Mouse (Mus musculus): ENCODE data around the gene Cdv3. TPM values are rescaled to one million over a fixed set of nuclear protein-coding genes. Genes with fewer than 3 reads are reported as not detected.

The Cdv3 gene
- polyA plus RNA-seq, 1 experiment from 2014 or later, result 122 TPM

DNA sequence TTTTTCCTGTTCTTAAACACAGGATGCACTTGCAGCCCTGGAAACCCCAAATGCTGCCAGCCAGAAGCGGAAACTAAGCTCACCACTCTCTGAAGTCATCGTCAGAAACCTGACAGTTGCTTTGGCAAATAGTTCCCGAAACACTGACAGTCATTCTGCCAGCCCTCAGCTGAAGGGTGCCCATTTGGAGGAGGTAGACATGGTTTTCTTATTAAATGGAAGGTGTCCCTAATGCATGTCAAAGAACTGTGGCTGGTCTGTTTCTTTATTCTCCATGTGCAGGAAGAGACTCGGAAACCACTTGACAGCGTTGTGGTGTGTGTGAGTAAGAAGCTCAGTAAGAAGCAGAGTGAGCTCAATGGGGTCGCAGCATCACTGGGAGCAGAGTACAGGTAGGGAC is 33.0 kb downstream of the Cdv3 start:
- Histone ChIP-seq H3K4me3 (no peak overlapping the region), H3K27ac (no peak overlapping the region), H3K4me2 (replicated peaks) (no peak overlapping the region), H3K9me3 (no peaks in the 10 kb centered on the region), H3K4me1 (no peaks in the 10 kb centered on the region), H3K36me3 (peaks cover 87% of the 10 kb centered on the region), H3K27me3 (no peaks in the 10 kb centered on the region), H3K9ac (no peak overlapping the region)
- no peak for ATAC-seq (ENCODE audit: low FRiP score, low read depth)
- WGBS, result 93% methylated on average over 6 of the region's 6 CpGs

DNA sequence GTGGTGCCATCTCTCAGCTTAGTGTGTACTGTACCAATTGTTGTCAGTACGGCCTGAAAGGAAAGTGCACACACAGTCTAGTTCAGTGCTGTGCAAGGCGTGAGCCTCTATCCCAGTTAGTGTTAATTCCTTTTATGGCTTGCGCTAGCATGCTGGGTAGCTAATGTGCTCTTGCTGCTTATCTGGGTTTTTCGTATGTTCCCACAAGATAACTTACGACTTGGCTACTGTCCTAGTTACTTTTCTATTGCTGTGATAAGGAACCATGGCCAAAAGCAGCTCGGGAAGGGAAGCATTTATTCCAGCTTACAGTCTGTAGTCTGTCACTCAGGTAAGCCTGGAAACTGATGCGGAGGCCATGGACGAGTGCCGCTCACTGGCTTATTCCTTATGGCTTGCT is 39.2 kb downstream of the Cdv3 start:
- no peaks in the 10 kb centered on the region for H3K27me3 ChIP-seq
- no peak for ATAC-seq (ENCODE audit: low FRiP score, low read depth)
- H3K4me1 ChIP-seq, result no peaks in the 10 kb centered on the region
- H3K9me3 ChIP-seq, result no peaks in the 10 kb centered on the region
- no peak overlapping the region for H3K9ac ChIP-seq
- H3K27ac ChIP-seq, result no peak overlapping the region
- H3K4me2 ChIP-seq (replicated peaks), result no peak overlapping the region
- peaks cover 87% of the 10 kb centered on the region for H3K36me3 ChIP-seq
- H3K4me3 ChIP-seq, result no peak overlapping the region
- 89% methylated on average over 9 of the region's 9 CpGs for WGBS

DNA sequence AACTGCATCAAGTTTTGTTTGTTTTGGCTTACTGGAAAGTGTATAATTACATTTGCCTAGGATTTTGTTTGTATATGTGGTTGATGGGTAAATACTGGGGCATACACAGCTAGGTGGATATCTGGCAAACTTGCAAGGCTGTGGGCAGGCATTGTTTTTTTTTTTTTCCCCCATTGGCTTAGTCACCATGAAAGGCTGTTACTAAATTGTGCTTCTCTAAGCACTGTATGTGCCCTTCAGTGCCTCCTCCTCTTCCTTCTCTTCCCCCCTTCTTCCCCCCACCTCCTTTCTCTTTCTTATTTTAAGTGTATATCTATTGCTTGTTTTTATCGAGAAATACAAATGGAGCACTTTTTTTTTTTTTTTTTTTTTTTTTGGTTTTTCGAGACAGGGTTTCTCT is 41.0 kb downstream of the Cdv3 start:
- no peak overlapping the region for H3K27ac ChIP-seq
- no peaks in the 10 kb centered on the region for H3K9me3 ChIP-seq
- no peak overlapping the region for H3K4me3 ChIP-seq
- no peak for ATAC-seq (ENCODE audit: low FRiP score, low read depth)
- 88% methylated on average over 1 of the region's 2 CpGs for WGBS
- no peaks in the 10 kb centered on the region for H3K4me1 ChIP-seq
- H3K27me3 ChIP-seq, result no peaks in the 10 kb centered on the region
- H3K4me2 ChIP-seq (replicated peaks), result no peak overlapping the region
- no peak overlapping the region for H3K9ac ChIP-seq
- peaks cover 90% of the 10 kb centered on the region for H3K36me3 ChIP-seq

DNA sequence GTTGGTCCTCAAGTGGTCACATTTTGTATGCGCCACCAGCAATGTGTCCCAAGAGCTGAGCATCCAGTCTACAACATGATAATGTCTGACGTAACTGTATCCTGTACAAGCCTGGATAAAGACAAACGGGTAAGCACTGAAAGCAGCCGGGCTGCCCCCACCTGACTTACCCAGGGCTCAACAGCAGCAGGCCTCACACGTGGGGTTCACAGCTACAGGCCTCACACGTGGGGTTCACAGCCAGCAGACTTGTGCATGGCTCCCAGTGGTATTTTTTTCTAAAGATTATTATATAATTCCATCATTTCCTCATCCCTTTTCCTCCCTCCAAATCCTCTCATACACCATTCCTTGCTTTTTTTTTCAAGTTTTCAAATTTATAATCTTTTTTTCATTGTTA is 55.8 kb downstream of the Cdv3 start:
- no peak for ATAC-seq (ENCODE audit: low FRiP score, low read depth)
- Histone ChIP-seq H3K27ac (no peak overlapping the region), H3K9me3 (no peaks in the 10 kb centered on the region), H3K4me3 (no peak overlapping the region), H3K9ac (no peak overlapping the region), H3K36me3 (peaks cover 62% of the 10 kb centered on the region), H3K4me1 (peaks cover 20% of the 10 kb centered on the region), H3K4me2 (replicated peaks) (no peak overlapping the region), H3K27me3 (no peaks in the 10 kb centered on the region)
- WGBS, result 90% methylated on average over 6 of the region's 6 CpGs

DNA sequence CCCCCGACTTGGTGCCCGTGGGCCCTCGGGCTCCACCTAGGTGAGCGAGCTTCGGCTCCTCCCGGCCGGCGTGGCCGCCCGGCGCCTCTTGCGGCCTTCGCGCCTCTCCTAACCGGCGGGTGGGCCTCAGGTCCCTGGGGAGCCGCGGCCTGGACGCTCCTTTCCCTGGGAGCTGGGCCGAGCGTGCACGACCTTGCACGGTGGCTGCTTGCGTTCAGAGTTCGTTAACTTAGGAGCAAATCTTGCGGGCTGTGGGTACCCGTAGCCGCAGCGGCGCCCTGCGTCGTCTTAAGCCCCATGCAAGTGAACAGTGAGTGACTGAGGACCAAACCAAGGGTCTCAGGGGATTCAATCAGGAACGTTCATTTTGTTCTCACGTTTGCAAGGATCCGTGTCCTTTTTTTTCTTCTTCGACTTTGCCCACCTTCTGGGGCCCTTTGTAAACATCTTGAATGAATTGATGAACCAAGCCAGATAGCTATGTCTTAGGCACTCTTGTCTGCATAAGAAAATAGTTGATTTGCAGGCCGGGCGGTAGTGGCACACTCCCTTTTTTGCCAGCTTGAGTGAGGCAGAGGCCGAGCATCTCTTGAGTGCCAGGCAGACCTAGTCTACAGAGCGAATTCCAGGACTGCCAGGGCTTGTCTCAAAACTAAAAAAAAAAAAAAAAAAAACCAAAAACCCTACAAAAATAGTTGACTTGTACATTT is 60.2 kb downstream of the Cdv3 start:
- Histone ChIP-seq H3K27ac (peak overlapping the region; percentile 89; the same call in 1 of the 2 replicates), H3K4me2 (replicated peaks) (peak overlapping the region; percentile 78), H3K9ac (peak overlapping the region; percentile 89), H3K4me1 (peaks cover 20% of the 10 kb centered on the region), H3K36me3 (peaks cover 27% of the 10 kb centered on the region), H3K9me3 (no peaks in the 10 kb centered on the region), H3K27me3 (no peaks in the 10 kb centered on the region), H3K4me3 (peak overlapping the region; percentile 82)
- under 1% methylated on average over 39 of the region's 40 CpGs for WGBS
- peak; percentile 69 for ATAC-seq (ENCODE audit: low FRiP score, low read depth)

DNA sequence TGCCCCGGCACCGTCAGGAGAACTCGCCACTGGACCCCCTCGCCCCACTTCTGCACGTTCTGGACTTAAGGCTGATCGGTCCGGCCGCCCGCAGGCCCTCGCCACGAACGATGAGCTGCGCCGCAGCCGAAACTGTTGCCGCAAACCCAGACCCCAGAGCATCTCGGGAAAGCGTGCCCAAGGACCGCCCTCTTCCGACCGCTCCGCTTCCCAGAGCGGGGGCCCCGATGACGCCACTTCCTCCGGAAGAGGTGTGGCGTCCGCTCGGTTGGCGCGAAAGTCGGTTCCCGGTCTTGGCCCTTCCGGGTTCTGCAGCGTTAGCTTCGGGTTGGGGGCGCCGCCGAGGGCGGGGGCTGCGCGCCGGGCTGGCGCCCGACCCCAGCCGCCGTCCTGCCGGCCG is 60.7 kb downstream of the Cdv3 start, which contains the start of the genes 1300017J02Rik and Topbp1:
Gene 1300017J02Rik (minus strand): TSS at position 156 of the 400 bp plus-strand sequence.
Gene Topbp1 (plus strand): TSS at position 289 of the 400 bp plus-strand sequence.
- Histone ChIP-seq H3K9ac (peak within 1 kb of the TSS; percentile 89), H3K4me3 (peak within 1 kb of the TSS; percentile 82), H3K4me2 (replicated peaks) (peak within 1 kb of the TSS; percentile 78), H3K9me3 (no peaks in the 10 kb centered on the region), H3K27me3 (no peaks in the 10 kb centered on the region), H3K4me1 (peaks cover 20% of the 10 kb centered on the region), H3K27ac (peak within 1 kb of the TSS; percentile 89), H3K36me3 (peaks cover 23% of the 10 kb centered on the region)
- peak; percentile 98 for ATAC-seq (ENCODE audit: low FRiP score, low read depth)
- WGBS, result under 1% methylated on average over 49 of the region's 49 CpGs

Other genes starting within 250 kb of the Cdv3 start
- 62.4 and 66.9 TPM in 2 replicates for gene Srprb, start 163.7 kb downstream of the Cdv3 start, polyA plus RNA-seq (2015; fragmentation: Nextera tagmentation; extraction: Ambion mirVana)
- gene Gm20425, start 135.5 kb downstream of the Cdv3 start, polyA plus RNA-seq (2015; fragmentation: Nextera tagmentation; extraction: Ambion mirVana), result 1.2 and 1.3 TPM in 2 replicates
- gene Trf, start 135.4 kb downstream of the Cdv3 start, polyA plus RNA-seq (2015; fragmentation: Nextera tagmentation; extraction: Ambion mirVana), result 14.7 and 22.8 TPM in 2 replicates
- 2.5 and 3.0 TPM in 2 replicates for gene 1300017J02Rik, start 60.8 kb downstream of the Cdv3 start, polyA plus RNA-seq (2015; fragmentation: Nextera tagmentation; extraction: Ambion mirVana)
- gene Topbp1, start 60.6 kb downstream of the Cdv3 start, polyA plus RNA-seq (2015; fragmentation: Nextera tagmentation; extraction: Ambion mirVana), result 70.8 and 73.2 TPM in 2 replicates
- gene Bfsp2, start 114.6 kb upstream of the Cdv3 start, polyA plus RNA-seq (2015; fragmentation: Nextera tagmentation; extraction: Ambion mirVana), result 2.3 and 2.8 TPM in 2 replicates